Mouse (Mus musculus): ENCODE measurements around the gene Gm12216. TPM values are rescaled to one million over a fixed set of nuclear protein-coding genes. Genes with fewer than 3 reads are reported as not detected.

The Gm12216 gene
- polyA plus RNA-seq, 1 experiment from 2014 or later, result 1.6 TPM

- ATAC-seq (replicated peaks; ENCODE audit: low FRiP score), result peak; percentile 69
- 0 out of 2 replicates have a peak, but pooled peaks cover 5% of the 10 kb centered on the region for H3K4me1 ChIP-seq
- H3K4me3 ChIP-seq (replicated peaks), result no peak overlapping the region
- H3K9ac ChIP-seq, result no peak overlapping the region
- no peaks in the 10 kb centered on the region for H3K9me3 ChIP-seq (replicated peaks)
- H3K4me2 ChIP-seq, result no peak overlapping the region
- WGBS, result 50% methylated on average over 14 of the region's 14 CpGs
- H3K36me3 ChIP-seq, result no peaks in the 10 kb centered on the region
- H3K27ac ChIP-seq, result peak overlapping the region; percentile 37; the same call in 1 of the 2 replicates
- no peaks in the 10 kb centered on the region for H3K27me3 ChIP-seq
Observed at GRCm38 (mm10) chr11:53736771-53737572, 122.1 kb downstream of the Gm12216 start.

GRCm38 (mm10) chr11:53735682-53736245 lies 123.3 kb downstream of the Gm12216 start:
- no peak overlapping the region for H3K27ac ChIP-seq
- H3K4me2 ChIP-seq, result peak overlapping the region; percentile 57
- H3K36me3 ChIP-seq, result no peaks in the 10 kb centered on the region
- no peak overlapping the region for H3K9ac ChIP-seq
- H3K27me3 ChIP-seq, result no peaks in the 10 kb centered on the region
- peak overlapping the region; percentile 24; the same call in 1 of the 2 replicates for H3K4me3 ChIP-seq (replicated peaks)
- no peaks in the 10 kb centered on the region for H3K9me3 ChIP-seq (replicated peaks)
- H3K4me1 ChIP-seq, result 0 out of 2 replicates have a peak, but pooled peaks cover 5% of the 10 kb centered on the region
- WGBS, result 37% methylated on average over 17 of the region's 17 CpGs
- ATAC-seq (replicated peaks; ENCODE audit: low FRiP score), result peak; percentile 69; the same call in 1 of the 2 replicates

GRCm38 (mm10) chr11:53734970-53735681 lies 123.9 kb downstream of the Gm12216 start:
- no peaks in the 10 kb centered on the region for H3K9me3 ChIP-seq (replicated peaks)
- H3K4me1 ChIP-seq, result 0 out of 2 replicates have a peak, but pooled peaks cover 5% of the 10 kb centered on the region
- no peak; the same call in 1 of the 2 replicates for ATAC-seq (replicated peaks; ENCODE audit: low FRiP score)
- peak overlapping the region; percentile 57 for H3K4me2 ChIP-seq
- H3K4me3 ChIP-seq (replicated peaks), result no peak overlapping the region
- no peaks in the 10 kb centered on the region for H3K36me3 ChIP-seq
- no peaks in the 10 kb centered on the region for H3K27me3 ChIP-seq
- no peak overlapping the region for H3K9ac ChIP-seq
- no peak overlapping the region for H3K27ac ChIP-seq
- 70% methylated on average over 18 of the region's 18 CpGs for WGBS

- WGBS, result 79% methylated on average over 2 of the region's 2 CpGs
- no peak overlapping the region for H3K4me2 ChIP-seq
Observed at GRCm38 (mm10) chr11:53734431-53734830, 124.6 kb downstream of the Gm12216 start.

GRCm38 (mm10) chr11:53733824-53734223 lies 125.2 kb downstream of the Gm12216 start:
- ATAC-seq (replicated peaks; ENCODE audit: low FRiP score), result no peak
- H3K4me1 ChIP-seq, result 0 out of 2 replicates have a peak, but pooled peaks cover 5% of the 10 kb centered on the region
- H3K36me3 ChIP-seq, result no peaks in the 10 kb centered on the region
- no peaks in the 10 kb centered on the region for H3K9me3 ChIP-seq (replicated peaks)
- 88% methylated on average over 7 of the region's 7 CpGs for WGBS
- H3K9ac ChIP-seq, result no peak overlapping the region
- H3K4me3 ChIP-seq (replicated peaks), result no peak overlapping the region
- H3K27me3 ChIP-seq, result no peaks in the 10 kb centered on the region
- no peak overlapping the region for H3K4me2 ChIP-seq
- no peak overlapping the region for H3K27ac ChIP-seq

More at GRCm38 (mm10) chr11:53734431-53734830, 124.6 kb downstream of the Gm12216 start:
- ATAC-seq (replicated peaks; ENCODE audit: low FRiP score), result no peak
- Histone ChIP-seq H3K4me3 (replicated peaks) (no peak overlapping the region), H3K27ac (no peak overlapping the region), H3K36me3 (no peaks in the 10 kb centered on the region), H3K9ac (no peak overlapping the region), H3K27me3 (no peaks in the 10 kb centered on the region), H3K4me1 (0 out of 2 replicates have a peak, but pooled peaks cover 5% of the 10 kb centered on the region), H3K9me3 (replicated peaks) (no peaks in the 10 kb centered on the region)

Small RNA genes within 50 kb of the gene (microRNA-seq; reads per million reads assigned to microRNA genes)
- not detected for gene Mir7671

Other genes with a start within 250 kb of the Gm12216 start
- 1.2 and 1.3 TPM in 2 replicates for gene Il4, start 240.6 kb downstream of the Gm12216 start, polyA plus RNA-seq (2015; fragmentation: Nextera tagmentation; extraction: Ambion mirVana)
- gene Il13, start 224.6 kb downstream of the Gm12216 start, polyA plus RNA-seq (2015; fragmentation: Nextera tagmentation; extraction: Ambion mirVana), result not detected in 2 replicates
- 27.2 and 27.7 TPM in 2 replicates for gene Rad50, start 151.9 kb downstream of the Gm12216 start, polyA plus RNA-seq (2015; fragmentation: Nextera tagmentation; extraction: Ambion mirVana)
- gene Il5, start 138.5 kb downstream of the Gm12216 start, polyA plus RNA-seq (2015; fragmentation: Nextera tagmentation; extraction: Ambion mirVana), result not detected in 2 replicates
- gene Irf1, start 89.2 kb downstream of the Gm12216 start, polyA plus RNA-seq (2015; fragmentation: Nextera tagmentation; extraction: Ambion mirVana), result 12.6 and 15.3 TPM in 2 replicates
- 0.23 TPM in 1 of 2 replicates, not detected in the other for gene Gm17334, start 86.1 kb downstream of the Gm12216 start, polyA plus RNA-seq (2015; fragmentation: Nextera tagmentation; extraction: Ambion mirVana)
- gene Slc22a5, start 32.4 kb upstream of the Gm12216 start, polyA plus RNA-seq (2015; fragmentation: Nextera tagmentation; extraction: Ambion mirVana), result 12.6 and 14.1 TPM in 2 replicates
- 3.9 and 5.6 TPM in 2 replicates for gene Slc22a21, start 121.1 kb upstream of the Gm12216 start, polyA plus RNA-seq (2015; fragmentation: Nextera tagmentation; extraction: Ambion mirVana)
- gene Slc22a4, start 168.8 kb upstream of the Gm12216 start, polyA plus RNA-seq (2015; fragmentation: Nextera tagmentation; extraction: Ambion mirVana), result 1.4 and 1.9 TPM in 2 replicates
- 47.1 and 53.2 TPM in 2 replicates for gene Pdlim4, start 209.8 kb upstream of the Gm12216 start, polyA plus RNA-seq (2015; fragmentation: Nextera tagmentation; extraction: Ambion mirVana)
- 36.6 and 44.5 TPM in 2 replicates for gene P4ha2, start 240.8 kb upstream of the Gm12216 start, polyA plus RNA-seq (2015; fragmentation: Nextera tagmentation; extraction: Ambion mirVana)